Mouse (Mus musculus): ENCODE measurements around the gene Gpr15.

DNA sequence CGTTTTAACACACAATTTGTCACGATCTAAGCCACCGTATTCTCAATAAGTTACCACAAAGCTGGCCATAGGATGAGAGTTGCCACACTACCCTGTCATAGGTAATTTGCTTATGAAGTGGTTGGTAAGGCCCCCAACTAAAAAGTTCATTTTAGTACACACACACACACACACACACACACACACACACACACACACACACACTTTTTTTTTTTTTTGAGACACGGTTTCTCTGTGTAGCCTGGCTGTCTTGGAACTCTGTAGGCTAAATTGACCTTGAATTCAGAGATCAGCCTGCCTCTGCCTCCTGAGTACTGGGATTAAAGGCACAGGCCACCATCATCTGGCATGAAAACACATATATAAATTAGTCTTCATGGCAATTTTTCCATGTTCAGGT lies 35.0 kb downstream of the Gpr15 start:
- TF ChIP-seq CTCF (IDR thresholded peaks at IDR 0.05; ENCODE audit: extremely low read depth, insufficient read depth, low read length), result no peak
- TF ChIP-seq POLR2A (IDR thresholded peaks at IDR 0.05; ENCODE audit: extremely low read depth, insufficient read depth, low read length), result no peak
